Mouse (Mus musculus) heart, embryonic 11.5 days (tissue): ENCODE measurements around the gene 4933417A18Rik. TPM values are rescaled to one million over a fixed set of nuclear protein-coding genes. Genes with fewer than 3 reads are reported as not detected.
"Not testable (repeated sequence)": the region's sequence is repeated elsewhere in the genome, so short reads cannot be mapped to it uniquely, and the experiment has no call there.

Experiments
- ATAC-seq: fragments of 200-750 bp; cut with Nextera tagmentation; replicated peaks from 2 replicates; pipeline ENCODE4 v1.8.0; 2017; ENCODE audit warnings: moderate library complexity; ENCODE audit not compliant: insufficient number of reproducible peaks, low FRiP score, low TSS enrichment
- H3K27ac ChIP-seq: fragments of 300-500 bp; sonication (generic); 2 replicates; pipeline ENCODE4 v1.5.1; 2014; ENCODE audit warnings: mild to moderate bottlenecking, low read depth, low read length
- H3K27me3 ChIP-seq: fragments of 300-500 bp; sonication (generic); 2 replicates; pipeline ENCODE4 v1.6.1; 2014; ENCODE audit warnings: mild to moderate bottlenecking, low read length, mixed read lengths; ENCODE audit not compliant: control insufficient read depth, insufficient read depth
- H3K36me3 ChIP-seq: fragments of 300-500 bp; sonication (generic); 2 replicates; pipeline ENCODE4 v1.6.1; 2014; ENCODE audit warnings: mild to moderate bottlenecking, low read length, moderate library complexity, mixed read lengths; ENCODE audit not compliant: control insufficient read depth, insufficient read depth
- H3K4me1 ChIP-seq: fragments of 300-500 bp; sonication (generic); 2 replicates; pipeline ENCODE4 v1.6.1; 2014; ENCODE audit warnings: low read length; ENCODE audit not compliant: control insufficient read depth, insufficient read depth
- H3K4me2 ChIP-seq: fragments of 300-500 bp; sonication (generic); 2 replicates; pipeline ENCODE4 v1.6.1; 2014; ENCODE audit warnings: mild to moderate bottlenecking, moderate library complexity
- H3K4me3 ChIP-seq: fragments of 300-500 bp; sonication (generic); 2 replicates; pipeline ENCODE4 v1.5.1; 2014; ENCODE audit warnings: low read depth, low read length
- H3K9ac ChIP-seq: fragments of 300-500 bp; sonication (generic); 2 replicates; pipeline ENCODE4 v1.6.1; 2014; ENCODE audit warnings: mild to moderate bottlenecking, low read depth, low read length, moderate library complexity
- H3K9me3 ChIP-seq: fragments of 300-500 bp; sonication (generic); replicated peaks from 2 replicates; pipeline ENCODE4 v1.6.1; 2016; ENCODE audit warnings: low read length; ENCODE audit not compliant: control insufficient read depth
- WGBS: fragments of 180-500 bp; shearing (Covaris S2); extraction: QIAGEN DNeasy Blood & Tissue Kit; methylation state at CpG from one replicate; pipeline ENCODE4 v1.1.7; 2014; ENCODE audit not compliant: insufficient replicate concordance; 5-methylcytosine and 5-hydroxymethylcytosine counted together
- polyA plus RNA-seq: library from polyadenylated mRNA; unstranded; fragments of >200 nt; fragmentation: Nextera tagmentation; extraction: Ambion mirVana; gene quantifications from 2 replicates; pipeline ENCODE4 v1.2.1, GENCODE M21; 2014

The 4933417A18Rik gene
- polyA plus RNA-seq, 1 experiment from 2014 or later, result not detected

DNA sequence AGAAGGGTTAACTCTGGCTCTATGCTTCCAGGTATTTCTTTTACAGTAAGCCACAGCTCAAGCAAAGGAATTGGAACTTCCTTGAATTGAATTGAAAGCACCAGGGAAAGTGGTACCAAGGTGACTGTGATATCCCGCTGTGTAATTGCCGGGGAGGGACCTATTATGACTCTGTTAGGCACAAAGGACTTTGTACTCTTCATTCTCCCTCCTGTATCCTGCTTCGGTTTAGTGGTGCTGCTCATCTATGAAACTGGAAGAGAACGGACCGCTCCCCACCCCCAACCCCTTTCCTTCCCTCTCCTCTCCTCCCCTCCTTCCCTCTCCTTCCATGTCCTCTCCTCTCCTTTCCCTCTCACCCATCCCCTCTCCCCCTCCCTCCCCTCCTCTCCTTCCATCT lies 40.7 kb downstream of the 4933417A18Rik start:
- 7% methylated on average over 5 of the region's 5 CpGs for WGBS
- peaks cover 15% of the 10 kb centered on the region for H3K27me3 ChIP-seq
- H3K36me3 ChIP-seq, result no peaks in the 10 kb centered on the region
- H3K27ac ChIP-seq, result no peak overlapping the region
- H3K4me2 ChIP-seq, result peak overlapping the region; percentile 91
- H3K9me3 ChIP-seq, result no peaks in the 10 kb centered on the region
- H3K9ac ChIP-seq, result no peak overlapping the region
- H3K4me3 ChIP-seq, result peak overlapping the region; percentile 54; the same call in 1 of the 2 replicates
- H3K4me1 ChIP-seq, result 0 out of 2 replicates have a peak, but pooled peaks cover 3% of the 10 kb centered on the region
- no peak for ATAC-seq

DNA sequence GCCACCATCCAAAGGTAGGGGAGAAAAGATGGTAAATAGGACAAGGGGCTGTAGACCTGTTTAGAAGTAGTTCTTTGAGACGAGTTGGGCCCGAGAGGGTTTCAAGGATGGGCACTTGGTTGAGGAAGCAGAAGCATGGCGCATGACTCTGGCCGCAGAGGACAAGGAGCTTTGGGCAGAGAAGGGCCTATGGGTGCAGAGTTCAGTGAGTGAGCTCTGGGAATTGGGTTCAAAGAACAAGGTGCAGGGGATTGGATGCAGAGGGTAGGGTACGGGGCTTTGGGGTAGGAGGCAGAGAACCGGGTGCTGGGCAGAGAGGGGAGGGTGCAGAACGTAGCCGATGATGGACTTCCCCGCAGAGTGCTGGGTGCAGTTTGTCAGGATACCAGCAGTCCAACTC lies 41.4 kb downstream of the 4933417A18Rik start:
- 71% methylated on average over 9 of the region's 9 CpGs for WGBS
- H3K27ac ChIP-seq, H3K9me3 ChIP-seq, H3K9ac ChIP-seq, H3K4me3 ChIP-seq, H3K4me1 ChIP-seq, H3K4me2 ChIP-seq, ATAC-seq, H3K36me3 ChIP-seq: not testable (repeated sequence)
- H3K27me3 ChIP-seq, result peaks cover 15% of the 10 kb centered on the region

- not testable (repeated sequence) for H3K9me3 ChIP-seq, H3K4me2 ChIP-seq, H3K36me3 ChIP-seq, H3K4me3 ChIP-seq, H3K27me3 ChIP-seq, H3K4me1 ChIP-seq, H3K9ac ChIP-seq, ATAC-seq, H3K27ac ChIP-seq
Observed at GRCm38 (mm10) chr13:34972456-34972855, 48.2 kb downstream of the 4933417A18Rik start.

DNA sequence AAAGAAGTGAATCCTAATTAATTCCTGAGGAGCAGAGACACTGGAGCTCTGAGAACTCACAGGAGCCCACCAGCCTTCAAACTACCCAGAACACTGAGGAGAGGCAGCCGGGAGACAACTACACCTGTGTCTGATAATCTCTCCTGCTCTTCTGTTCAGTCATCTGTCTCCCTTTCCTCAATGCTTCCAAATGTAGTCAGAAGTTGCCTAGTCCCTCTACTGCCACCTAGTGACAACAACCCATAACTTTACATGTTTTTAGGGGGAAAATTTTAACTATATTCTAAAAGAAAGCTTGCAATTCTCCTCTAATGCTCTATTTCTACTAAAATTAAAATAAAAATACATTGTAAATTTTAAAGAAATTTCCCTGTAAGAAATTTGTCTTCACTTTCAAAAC lies 48.9 kb downstream of the 4933417A18Rik start:
- no peaks in the 10 kb centered on the region for H3K4me1 ChIP-seq
- no peak overlapping the region for H3K9ac ChIP-seq
- no peaks in the 10 kb centered on the region; the same call in 1 of the 2 replicates for H3K36me3 ChIP-seq
- no peaks in the 10 kb centered on the region for H3K9me3 ChIP-seq
- 10% methylated on average over 1 of the region's 1 CpGs for WGBS
- no peak overlapping the region for H3K4me3 ChIP-seq
- no peak for ATAC-seq
- H3K27me3 ChIP-seq, result no peaks in the 10 kb centered on the region
- no peak overlapping the region for H3K4me2 ChIP-seq
- no peak overlapping the region for H3K27ac ChIP-seq

- Histone ChIP-seq H3K9me3 (no peaks in the 10 kb centered on the region), H3K4me1 (no peaks in the 10 kb centered on the region), H3K27ac (no peak overlapping the region), H3K9ac (no peak overlapping the region), H3K4me2 (no peak overlapping the region), H3K4me3 (no peak overlapping the region), H3K36me3 (no peaks in the 10 kb centered on the region; the same call in 1 of the 2 replicates), H3K27me3 (no peaks in the 10 kb centered on the region)
- 50% methylated on average over 1 of the region's 1 CpGs for WGBS
- ATAC-seq, result no peak
Observed at GRCm38 (mm10) chr13:34973770-34974169, 49.6 kb downstream of the 4933417A18Rik start.

DNA sequence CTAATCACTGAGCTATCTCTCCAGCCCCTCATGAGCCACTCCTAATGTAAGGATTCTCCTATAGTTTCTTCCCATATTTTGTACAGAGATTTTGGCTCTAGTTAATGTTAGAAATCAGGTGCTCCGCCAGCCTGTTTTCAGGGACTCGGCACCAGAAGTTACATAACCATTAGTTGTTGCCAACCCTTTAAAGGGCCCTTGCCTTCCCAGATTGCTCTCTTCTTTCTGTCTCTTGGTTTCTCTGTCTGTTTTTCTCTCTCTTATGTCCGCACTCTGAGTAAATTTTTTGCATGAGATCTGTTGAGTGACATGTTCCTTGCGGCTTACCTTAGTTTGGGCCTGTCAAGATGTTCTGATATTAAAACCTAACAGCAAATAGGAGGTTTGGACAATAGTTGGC lies 51.9 kb downstream of the 4933417A18Rik start:
- H3K4me3 ChIP-seq, result no peak overlapping the region
- no peaks in the 10 kb centered on the region for H3K4me1 ChIP-seq

DNA sequence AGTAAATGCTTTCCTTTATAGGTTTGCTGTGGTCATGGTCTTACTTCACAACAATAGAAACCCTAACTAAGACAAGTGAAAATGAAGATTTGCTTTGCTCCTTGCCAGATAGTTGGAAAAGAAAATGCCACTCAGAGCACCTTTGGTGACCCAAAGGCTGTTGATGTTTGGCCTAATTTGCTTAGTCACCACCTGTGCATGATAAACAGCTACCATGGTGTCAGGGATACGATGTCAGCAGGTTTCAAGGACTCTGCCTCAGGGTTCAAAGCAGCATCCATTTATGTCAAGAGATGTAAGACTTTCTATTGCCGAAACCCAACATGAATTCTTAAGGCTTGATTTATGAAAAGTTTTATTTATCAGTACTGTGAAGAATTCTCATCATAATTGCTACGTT lies 53.2 kb downstream of the 4933417A18Rik start:
- Histone ChIP-seq H3K27me3 (no peaks in the 10 kb centered on the region), H3K4me1 (no peaks in the 10 kb centered on the region), H3K9ac (no peak overlapping the region), H3K9me3 (no peaks in the 10 kb centered on the region), H3K27ac (no peak overlapping the region), H3K4me3 (no peak overlapping the region), H3K36me3 (peaks cover 13% of the 10 kb centered on the region), H3K4me2 (no peak overlapping the region)
- 87% methylated on average over 3 of the region's 3 CpGs for WGBS
- ATAC-seq, result no peak

More for the DNA sequence above, 51.9 kb downstream of the 4933417A18Rik start:
- peaks cover 9% of the 10 kb centered on the region for H3K36me3 ChIP-seq
- no peak overlapping the region for H3K9ac ChIP-seq
- H3K27me3 ChIP-seq, result no peaks in the 10 kb centered on the region
- H3K27ac ChIP-seq, result no peak overlapping the region
- no peaks in the 10 kb centered on the region for H3K9me3 ChIP-seq
- no peak overlapping the region for H3K4me2 ChIP-seq
- WGBS, result 88% methylated on average over 4 of the region's 4 CpGs
- no peak for ATAC-seq

- not testable (repeated sequence) for ATAC-seq, H3K4me2 ChIP-seq, H3K9me3 ChIP-seq, H3K4me3 ChIP-seq, H3K27me3 ChIP-seq, H3K27ac ChIP-seq, H3K4me1 ChIP-seq, H3K9ac ChIP-seq
- peaks cover 13% of the 10 kb centered on the region for H3K36me3 ChIP-seq
- 75% methylated on average over 5 of the region's 5 CpGs for WGBS
Observed at GRCm38 (mm10) chr13:34978635-34979034, 54.4 kb downstream of the 4933417A18Rik start.

DNA sequence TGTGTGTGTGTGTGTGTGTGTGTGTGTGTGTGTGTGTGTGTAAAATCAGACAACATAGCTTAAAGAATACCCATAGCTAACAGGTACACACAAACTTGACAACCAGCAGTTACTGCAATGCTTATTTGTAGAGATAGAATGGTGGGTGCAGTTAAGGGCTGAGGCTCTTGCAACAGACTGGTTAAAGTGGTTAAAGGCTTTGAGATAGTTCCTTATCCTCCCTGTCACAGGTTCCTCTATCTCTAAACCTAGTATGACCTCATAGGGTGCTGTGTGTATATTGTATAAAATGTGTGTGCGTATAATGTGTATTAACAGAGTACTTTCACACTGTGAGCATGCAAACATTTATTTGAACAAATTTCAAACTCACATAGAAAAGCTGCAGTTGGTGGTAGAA lies 59.3 kb downstream of the 4933417A18Rik start:
- H3K4me2 ChIP-seq, H3K4me1 ChIP-seq, H3K27me3 ChIP-seq, H3K27ac ChIP-seq, ATAC-seq, H3K9ac ChIP-seq, H3K4me3 ChIP-seq, H3K9me3 ChIP-seq: not testable (repeated sequence)
- peaks cover 24% of the 10 kb centered on the region for H3K36me3 ChIP-seq
- 96% methylated on average over 1 of the region's 1 CpGs for WGBS
